Comparison of ENCODE assay signal across 12 mouse cellular contexts in the genomic region with DNA sequence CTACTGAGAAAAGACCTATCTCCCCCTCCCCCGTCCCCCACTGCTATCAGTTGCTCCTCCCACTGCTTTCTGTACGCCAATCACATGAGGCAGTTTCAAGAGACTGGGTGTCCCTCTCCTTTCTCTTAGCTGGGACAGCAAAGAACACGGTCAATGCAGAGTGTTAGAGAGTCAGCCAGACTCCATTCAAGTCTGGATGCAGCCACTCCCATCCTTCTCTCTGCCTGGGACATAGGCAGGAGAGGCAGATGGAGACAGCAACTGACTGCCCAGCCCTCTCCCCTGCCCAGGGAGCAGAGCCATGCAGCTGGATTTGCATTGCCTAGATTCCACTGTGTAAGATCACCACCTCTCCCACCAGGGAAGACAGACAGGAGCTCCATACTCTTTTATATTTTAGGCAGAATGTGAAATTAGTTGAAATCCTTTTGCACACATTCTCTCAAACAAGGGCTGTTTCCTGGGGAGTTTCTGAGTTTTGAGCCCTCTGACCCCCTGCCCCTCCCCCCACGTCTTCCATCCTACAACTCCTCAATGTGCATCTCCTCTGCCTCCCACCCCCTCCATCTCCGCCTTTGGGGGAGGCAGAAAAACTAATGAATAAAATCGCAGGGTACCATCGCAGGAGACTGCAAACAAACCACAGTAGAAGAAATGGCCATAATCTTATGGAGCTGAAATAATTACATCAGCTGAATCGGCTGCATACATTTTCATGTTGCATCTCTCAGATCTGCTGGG.
A peak's percentile ranks its signal among the peaks of the same experiment; 100 is the strongest.
DNase-seq lines count a peak whose midpoint lies in the region; ATAC-seq and TF ChIP-seq lines count a peak whose summit lies in the region.
"Had no signal": no experiment of that assay in that cellular context is flagged by ENCODE, and none has a peak within 500 bp of the region (broad histone marks: within the 10 kb centered on the region; RNA-seq: fewer than 3 reads in every experiment).

No protein-coding gene starts in this region.

- H3K9me3 ChIP-seq in lung, embryonic 14.5 days (ENCODE audit: low read depth, low read length): no peaks in the 10 kb centered on the region
- H3K9me3 ChIP-seq in hindbrain, embryonic 12.5 days (replicated peaks): no peaks in the 10 kb centered on the region
- no peaks in the 10 kb centered on the region for H3K9me3 ChIP-seq in neural tube, embryonic 11.5 days (ENCODE audit: control insufficient read depth, low read length)
- no peaks in the 10 kb centered on the region for H3K9me3 ChIP-seq in intestine, postnatal 0 days (ENCODE audit: control insufficient read depth)
- H3K9me3 ChIP-seq: limb, embryonic 13.5 days had no signal

- H3K4me3 ChIP-seq in lung, embryonic 14.5 days (ENCODE audit: low read depth, low read length): no peak overlapping the region
- no peak overlapping the region for H3K4me3 ChIP-seq in lung, adult 2 months (replicated peaks; ENCODE audit: extremely low read depth, low read depth, low read length)
- H3K4me3 ChIP-seq in hindbrain, embryonic 12.5 days: no peak overlapping the region
- no peak overlapping the region for H3K4me3 ChIP-seq in neural tube, embryonic 11.5 days (ENCODE audit: low read depth, low read length)
- H3K4me3 ChIP-seq in layer of hippocampus, adult 2 months: no peak overlapping the region
- no peak overlapping the region for H3K4me3 ChIP-seq in intestine, postnatal 0 days (ENCODE audit: low read depth, low read length)
- H3K4me3 ChIP-seq: limb, embryonic 13.5 days; myocyte had no signal

- peak; percentile 6 for DNase-seq in lung, embryonic 14.5 days
- no peak for DNase-seq in lung, adult 2 months
- peak; percentile 49 for DNase-seq in embryo, embryonic 10 days (ENCODE audit: low spot score)
- DNase-seq in neural tube, embryonic 11.5 days (ENCODE audit: low spot score): no peak
- DNase-seq in layer of hippocampus, adult 2 months (ENCODE audit: low spot score in 2 of 2): no peak
- DNase-seq: cerebellum, postnatal 10 days; kidney, adult 2 months had no signal

- no peaks in the 10 kb centered on the region for H3K36me3 ChIP-seq in lung, embryonic 14.5 days (ENCODE audit: insufficient read depth)
- H3K36me3 ChIP-seq in hindbrain, embryonic 12.5 days: no peaks in the 10 kb centered on the region
- no peaks in the 10 kb centered on the region for H3K36me3 ChIP-seq in neural tube, embryonic 11.5 days (ENCODE audit: control insufficient read depth, insufficient read depth, low read length)
- H3K36me3 ChIP-seq in intestine, postnatal 0 days (ENCODE audit: control insufficient read depth, insufficient read depth): no peaks in the 10 kb centered on the region
- H3K36me3 ChIP-seq: limb, embryonic 13.5 days had no signal

- H3K9ac ChIP-seq in lung, embryonic 14.5 days: no peak overlapping the region
- no peak overlapping the region for H3K9ac ChIP-seq in hindbrain, embryonic 12.5 days
- no peak overlapping the region for H3K9ac ChIP-seq in neural tube, embryonic 11.5 days (ENCODE audit: low read length)
- no peak overlapping the region for H3K9ac ChIP-seq in intestine, postnatal 0 days (ENCODE audit: low read depth, low read length)
- H3K9ac ChIP-seq: limb, embryonic 13.5 days had no signal

- no peak for TF ChIP-seq POLR2A in lung, adult 2 months (IDR thresholded peaks at IDR 0.05; ENCODE audit: borderline replicate concordance, extremely low read depth, low read depth, low read length)

- ATAC-seq in lung, embryonic 14.5 days (ENCODE audit: insufficient read depth): peak; percentile 17; the same call in 1 of the 2 replicates
- peak; percentile 87 for ATAC-seq in hindbrain, embryonic 12.5 days (ENCODE audit: low FRiP score)
- peak; percentile 42; the same call in 1 of the 2 replicates for ATAC-seq in neural tube, embryonic 11.5 days (ENCODE audit: insufficient read depth, low FRiP score, low TSS enrichment)
- ATAC-seq in intestine, postnatal 0 days: no peak
- no peak for ATAC-seq in granulocyte monocyte progenitor cell, adult 5-6 weeks (replicated peaks; ENCODE audit: poor library complexity, severe bottlenecking)

- H3K4me2 ChIP-seq in lung, embryonic 14.5 days: no peak overlapping the region
- H3K4me2 ChIP-seq in hindbrain, embryonic 12.5 days (replicated peaks): 0 out of 2 replicates have a peak overlapping the region, but pooled peaks have one; percentile 3
- H3K4me2 ChIP-seq in neural tube, embryonic 11.5 days (ENCODE audit: low read depth): no peak overlapping the region
- no peak overlapping the region for H3K4me2 ChIP-seq in intestine, postnatal 0 days (replicated peaks; ENCODE audit: low read depth)
- H3K4me2 ChIP-seq: limb, embryonic 13.5 days had no signal

- H3K27ac ChIP-seq in lung, embryonic 14.5 days (ENCODE audit: low read depth): no peak overlapping the region; the same call in 1 of the 2 replicates
- 0 out of 2 replicates have a peak overlapping the region, but pooled peaks have one; percentile 23 for H3K27ac ChIP-seq in hindbrain, embryonic 12.5 days
- no peak overlapping the region for H3K27ac ChIP-seq in neural tube, embryonic 11.5 days (ENCODE audit: low read depth, low read length)
- H3K27ac ChIP-seq in layer of hippocampus, adult 2 months: no peak overlapping the region
- H3K27ac ChIP-seq in intestine, postnatal 0 days (ENCODE audit: low read depth, low read length): no peak overlapping the region
- H3K27ac ChIP-seq: limb, embryonic 13.5 days had no signal

- 0 out of 2 replicates have a peak, but pooled peaks cover 3% of the 10 kb centered on the region for H3K4me1 ChIP-seq in lung, embryonic 14.5 days (ENCODE audit: insufficient read depth)
- H3K4me1 ChIP-seq in lung, adult 2 months (ENCODE audit: control insufficient read depth, insufficient read depth, low read length): no peaks in the 10 kb centered on the region
- H3K4me1 ChIP-seq in hindbrain, embryonic 12.5 days: peaks cover 6% of the 10 kb centered on the region
- peaks cover 2% of the 10 kb centered on the region; the same call in 1 of the 2 replicates for H3K4me1 ChIP-seq in neural tube, embryonic 11.5 days (ENCODE audit: control insufficient read depth, insufficient read depth, low read length)
- no peaks in the 10 kb centered on the region for H3K4me1 ChIP-seq in intestine, postnatal 0 days (replicated peaks; ENCODE audit: control insufficient read depth, insufficient read depth, low read length)
- H3K4me1 ChIP-seq: limb, embryonic 13.5 days had no signal

- WGBS in lung, embryonic 14.5 days: 32% methylated on average over 8 of the region's 8 CpGs
- WGBS in lung, adult 2 months: 44% methylated on average over 8 of the region's 8 CpGs
- WGBS in hindbrain, embryonic 12.5 days: 25% methylated on average over 8 of the region's 8 CpGs
- WGBS in neural tube, embryonic 11.5 days: 42% methylated on average over 8 of the region's 8 CpGs
- 61% methylated on average over 8 of the region's 8 CpGs for WGBS in intestine, postnatal 0 days

- H3K27me3 ChIP-seq in lung, embryonic 14.5 days (ENCODE audit: insufficient read depth, low read length): no peaks in the 10 kb centered on the region
- H3K27me3 ChIP-seq in hindbrain, embryonic 12.5 days: no peaks in the 10 kb centered on the region
- no peaks in the 10 kb centered on the region for H3K27me3 ChIP-seq in neural tube, embryonic 11.5 days (ENCODE audit: control insufficient read depth, insufficient read depth, low read length)
- no peaks in the 10 kb centered on the region for H3K27me3 ChIP-seq in intestine, postnatal 0 days (replicated peaks; ENCODE audit: control insufficient read depth, insufficient read depth, low read length)
- H3K27me3 ChIP-seq: limb, embryonic 13.5 days had no signal

- TF ChIP-seq CTCF in lung, embryonic 14.5 days (IDR thresholded peaks at IDR 0.05; ENCODE audit: low read depth): no peak
- no peak for TF ChIP-seq CTCF in lung, adult 2 months (IDR thresholded peaks at IDR 0.05; ENCODE audit: insufficient read depth, low read length)
- TF ChIP-seq CTCF in layer of hippocampus, adult 2 months (conservative IDR thresholded peaks at IDR 0.05): no peak
- TF ChIP-seq CTCF in intestine, postnatal 0 days (IDR thresholded peaks at IDR 0.05; ENCODE audit: low read depth): no peak

Comparison
In these comparisons a context has a peak if more than half of its experiments do, and no peak if none do; other contexts are left out.
1. DNase-seq: peak in lung, embryonic 14.5 days (single experiment) and embryo, embryonic 10 days (single experiment); none in lung, adult 2 months (single experiment), neural tube, embryonic 11.5 days (single experiment) and layer of hippocampus, adult 2 months (0 of 2).
2. ATAC-seq: peak in lung, embryonic 14.5 days (single experiment), hindbrain, embryonic 12.5 days (single experiment) and neural tube, embryonic 11.5 days (single experiment); none in intestine, postnatal 0 days (single experiment) and granulocyte monocyte progenitor cell, adult 5-6 weeks (single experiment).